Mouse (Mus musculus): Measurements from ENCODE around the gene Slc37a3. TPM values are rescaled to one million over a fixed set of nuclear protein-coding genes. Genes with fewer than 3 reads are reported as not detected.

Gene Slc37a3
- polyA plus RNA-seq, 2 experiments: 3.7 to 6.3 TPM

- ATAC-seq (ENCODE audit: insufficient read depth) (no peak), DNase-seq (ENCODE audit: low read depth in 3 of 3, low spot score in 3 of 3) (no peak)
- Histone ChIP-seq H3K9ac (replicated peaks) (no peak overlapping the region), H3K9me3 (ENCODE audit: control insufficient read depth, low read length) (no peaks in the 10 kb centered on the region), H3K4me2 (ENCODE audit: low read depth) (no peak overlapping the region), H3K27me3 (ENCODE audit: control insufficient read depth, insufficient read depth, low read length) (peaks cover 8% of the 10 kb centered on the region), H3K27ac (no peak overlapping the region), H3K36me3 (replicated peaks; ENCODE audit: control insufficient read depth, insufficient read depth, low read depth) (peaks cover 6% of the 10 kb centered on the region), H3K4me3 (ENCODE audit: insufficient read depth in 1 of 2, low read depth in 2 of 2, low read length in 2 of 2) (no peak overlapping the region), H3K4me1 (replicated peaks; ENCODE audit: control insufficient read depth in 2 of 2, insufficient read depth in 2 of 2, low read length in 1 of 2) (peaks cover 8 to 15% of the 10 kb centered on the region in 2 experiments)
- TF ChIP-seq EP300 (IDR thresholded peaks at IDR 0.05; ENCODE audit: low read depth): no peak
- TF ChIP-seq CTCF (IDR thresholded peaks at IDR 0.05; ENCODE audit: low read depth): peak; percentile 42; the same call in 1 of the 2 replicates
- 74% methylated on average over 1 of the region's 1 CpGs for WGBS (ENCODE audit: insufficient replicate concordance)
These were observed 36.6 kb upstream of the Slc37a3 start for GRCm38 (mm10) chr6:39414106-39414505.

DNA sequence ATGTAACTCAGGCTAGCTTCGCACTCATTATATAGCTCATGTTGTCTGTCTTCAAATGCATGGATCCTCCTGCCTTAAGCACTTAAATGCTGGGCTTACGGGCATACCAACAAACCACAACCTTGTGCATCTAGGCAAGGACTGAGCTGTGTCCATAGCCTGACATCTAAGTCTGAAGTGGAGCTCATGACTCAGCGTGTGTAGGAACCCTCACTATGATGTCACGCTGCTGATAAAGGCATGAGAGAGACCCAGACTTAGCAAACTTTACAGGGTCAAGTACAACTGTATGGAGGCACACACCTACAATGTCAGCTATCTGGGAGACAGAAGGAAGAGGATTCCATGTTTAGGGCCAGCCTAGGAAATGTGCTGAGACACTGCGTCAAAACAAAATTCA, 29.0 kb upstream of the Slc37a3 start:
- 68% methylated on average over 5 of the region's 5 CpGs for WGBS (ENCODE audit: insufficient replicate concordance)
- Histone ChIP-seq H3K36me3 (replicated peaks; ENCODE audit: control insufficient read depth, insufficient read depth, low read depth) (peaks cover 62% of the 10 kb centered on the region), H3K4me1 (replicated peaks; ENCODE audit: control insufficient read depth in 2 of 2, insufficient read depth in 2 of 2, low read length in 1 of 2) (no peaks in the 10 kb centered on the region), H3K27me3 (ENCODE audit: control insufficient read depth, insufficient read depth, low read length) (no peaks in the 10 kb centered on the region), H3K27ac (no peak overlapping the region), H3K4me2 (ENCODE audit: low read depth) (no peak overlapping the region), H3K9ac (replicated peaks) (no peak overlapping the region), H3K9me3 (ENCODE audit: control insufficient read depth, low read length) (no peaks in the 10 kb centered on the region), H3K4me3 (ENCODE audit: insufficient read depth in 1 of 2, low read depth in 2 of 2, low read length in 2 of 2) (no peak overlapping the region)
- ATAC-seq (ENCODE audit: insufficient read depth) (no peak; the same call in 1 of the 2 replicates), DNase-seq (ENCODE audit: low read depth in 3 of 3, low spot score in 3 of 3) (no peak)
- TF ChIP-seq EP300 (IDR thresholded peaks at IDR 0.05; ENCODE audit: low read depth): no peak
- no peak for TF ChIP-seq CTCF (IDR thresholded peaks at IDR 0.05; ENCODE audit: low read depth)

DNA sequence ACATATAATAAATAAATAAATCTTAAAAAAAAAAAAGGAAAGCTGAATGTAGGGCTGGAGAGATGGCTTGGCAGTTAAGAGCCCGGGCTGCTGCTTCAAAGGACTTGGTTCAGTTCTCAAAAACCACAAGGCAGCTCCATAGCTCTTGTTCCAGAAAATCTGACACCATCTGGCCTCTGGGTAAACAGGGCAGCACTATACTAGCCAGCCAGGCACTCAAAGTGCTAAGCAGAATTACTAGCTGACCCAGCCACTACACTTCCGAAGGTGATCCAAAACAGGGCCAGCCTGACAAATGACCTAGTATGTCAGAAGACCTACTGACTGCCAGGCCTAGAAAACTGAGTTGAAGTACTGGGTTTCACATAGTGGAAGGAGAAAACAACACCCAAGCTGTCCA, 25.7 kb upstream of the Slc37a3 start:
- no peaks in the 10 kb centered on the region for H3K27me3 ChIP-seq (ENCODE audit: control insufficient read depth, insufficient read depth, low read length)
- ATAC-seq (ENCODE audit: insufficient read depth) (no peak), DNase-seq (ENCODE audit: low read depth in 3 of 3, low spot score in 3 of 3) (no peak)
- no peak overlapping the region for H3K4me3 ChIP-seq (ENCODE audit: insufficient read depth in 1 of 2, low read depth in 2 of 2, low read length in 2 of 2)
- no peaks in the 10 kb centered on the region for H3K9me3 ChIP-seq (ENCODE audit: control insufficient read depth, low read length)
- no peak overlapping the region for H3K27ac ChIP-seq
- TF ChIP-seq CTCF (IDR thresholded peaks at IDR 0.05; ENCODE audit: low read depth) (no peak), EP300 (IDR thresholded peaks at IDR 0.05; ENCODE audit: low read depth) (no peak)
- H3K4me2 ChIP-seq (ENCODE audit: low read depth): no peak overlapping the region
- H3K9ac ChIP-seq (replicated peaks): no peak overlapping the region
- H3K4me1 ChIP-seq (replicated peaks; ENCODE audit: control insufficient read depth in 2 of 2, insufficient read depth in 2 of 2, low read length in 1 of 2): no peaks in the 10 kb centered on the region
- peaks cover 85% of the 10 kb centered on the region for H3K36me3 ChIP-seq (replicated peaks; ENCODE audit: control insufficient read depth, insufficient read depth, low read depth)
- 87% methylated on average over 2 of the region's 2 CpGs for WGBS (ENCODE audit: insufficient replicate concordance)

DNA sequence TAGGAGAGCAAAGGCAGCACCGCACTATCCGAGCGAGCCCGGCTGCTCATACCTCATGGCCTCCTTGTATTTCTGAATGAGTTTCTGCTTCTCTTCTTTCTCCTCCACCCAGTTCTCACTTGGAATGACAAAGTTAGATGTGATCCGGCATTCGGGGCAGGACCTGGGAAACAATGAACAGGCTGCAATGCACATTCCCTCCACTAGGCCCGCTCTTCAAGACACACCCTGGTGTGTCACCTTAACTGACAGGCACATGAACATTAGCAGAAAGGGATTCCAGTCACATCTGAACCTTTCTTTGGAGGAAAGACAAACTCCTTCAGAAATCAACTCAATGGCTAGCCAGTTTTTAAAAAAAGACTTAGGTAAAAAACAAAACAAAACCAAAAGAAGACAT, 22.9 kb upstream of the Slc37a3 start:
- WGBS (ENCODE audit: insufficient replicate concordance): 82% methylated on average over 7 of the region's 7 CpGs
- ATAC-seq (ENCODE audit: insufficient read depth): no peak

DNA sequence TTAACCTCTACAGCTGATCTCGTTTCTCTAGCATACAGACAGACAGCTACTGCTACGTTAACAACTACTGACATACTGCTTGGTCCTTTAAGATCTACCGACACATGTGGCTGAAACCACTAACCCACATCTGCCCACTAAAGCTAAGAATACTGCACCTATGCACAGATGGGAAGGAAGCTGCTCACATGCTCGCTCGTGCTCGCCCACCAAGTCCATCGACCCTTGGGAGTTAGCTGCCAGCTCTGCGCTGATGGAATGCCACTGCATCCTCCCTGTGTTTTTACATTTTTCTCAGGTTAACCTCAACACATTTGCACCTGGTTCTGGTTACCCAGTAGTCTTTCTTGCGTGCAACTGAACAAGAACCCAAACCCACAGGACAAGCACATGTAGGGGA, 20.9 kb upstream of the Slc37a3 start:
- Histone ChIP-seq H3K27ac (no peak overlapping the region), H3K4me1 (replicated peaks; ENCODE audit: control insufficient read depth in 2 of 2, insufficient read depth in 2 of 2, low read length in 1 of 2) (no peaks in the 10 kb centered on the region), H3K27me3 (ENCODE audit: control insufficient read depth, insufficient read depth, low read length) (no peaks in the 10 kb centered on the region), H3K4me3 (ENCODE audit: insufficient read depth in 1 of 2, low read depth in 2 of 2, low read length in 2 of 2) (no peak overlapping the region), H3K9ac (replicated peaks) (no peak overlapping the region), H3K36me3 (replicated peaks; ENCODE audit: control insufficient read depth, insufficient read depth, low read depth) (peaks cover 54% of the 10 kb centered on the region), H3K4me2 (ENCODE audit: low read depth) (no peak overlapping the region), H3K9me3 (ENCODE audit: control insufficient read depth, low read length) (no peaks in the 10 kb centered on the region)
- 81% methylated on average over 9 of the region's 9 CpGs for WGBS (ENCODE audit: insufficient replicate concordance)
- ATAC-seq (ENCODE audit: insufficient read depth): no peak
- no peak for DNase-seq (ENCODE audit: low read depth in 3 of 3, low spot score in 3 of 3)
- TF ChIP-seq EP300 (IDR thresholded peaks at IDR 0.05; ENCODE audit: low read depth) (no peak), CTCF (IDR thresholded peaks at IDR 0.05; ENCODE audit: low read depth) (no peak)

More for the DNA sequence above, 22.9 kb upstream of the Slc37a3 start:
- H3K27ac ChIP-seq: no peak overlapping the region
- no peak for DNase-seq (ENCODE audit: low read depth in 3 of 3, low spot score in 3 of 3)
- no peak overlapping the region for H3K4me3 ChIP-seq (ENCODE audit: insufficient read depth in 1 of 2, low read depth in 2 of 2, low read length in 2 of 2)
- no peak overlapping the region for H3K4me2 ChIP-seq (ENCODE audit: low read depth)
- H3K9me3 ChIP-seq (ENCODE audit: control insufficient read depth, low read length): no peaks in the 10 kb centered on the region
- TF ChIP-seq EP300 (IDR thresholded peaks at IDR 0.05; ENCODE audit: low read depth) (no peak), CTCF (IDR thresholded peaks at IDR 0.05; ENCODE audit: low read depth) (peak; percentile 76)
- peaks cover 72% of the 10 kb centered on the region for H3K36me3 ChIP-seq (replicated peaks; ENCODE audit: control insufficient read depth, insufficient read depth, low read depth)
- no peak overlapping the region for H3K9ac ChIP-seq (replicated peaks)
- no peaks in the 10 kb centered on the region for H3K4me1 ChIP-seq (replicated peaks; ENCODE audit: control insufficient read depth in 2 of 2, insufficient read depth in 2 of 2, low read length in 1 of 2)
- H3K27me3 ChIP-seq (ENCODE audit: control insufficient read depth, insufficient read depth, low read length): no peaks in the 10 kb centered on the region

Measured in liver, embryonic 14.5 days (tissue).